Mouse (Mus musculus) ES-E14 (cell line): Measurements from ENCODE around the gene Pdlim3.

Experiments used
- CHD2 ChIP-seq: IDR thresholded peaks from 2 replicates; pipeline ENCODE4 v1.6.1; 2014; ENCODE audit warnings: mild to moderate bottlenecking, low read depth, low read length, inconsistent platforms
- HCFC1 ChIP-seq: IDR thresholded peaks from 2 replicates; pipeline ENCODE4 v1.6.1; 2012; ENCODE audit warnings: low read length, inconsistent platforms, borderline replicate concordance; ENCODE audit not compliant: insufficient read depth
- ZC3H11A ChIP-seq: IDR thresholded peaks from 2 replicates; pipeline ENCODE4 v1.6.1; 2012; ENCODE audit warnings: low read depth, mild to moderate bottlenecking, inconsistent platforms, low read length, borderline replicate concordance
- ZNF384 ChIP-seq: IDR thresholded peaks from 2 replicates; pipeline ENCODE4 v1.6.1; 2012; ENCODE audit warnings: low read depth, low read length, inconsistent platforms

GRCm38 (mm10) chr8:45917040-45917679, 31.9 kb downstream of the Pdlim3 start:
- TF ChIP-seq ZNF384 (no peak), HCFC1 (no peak), ZC3H11A (no peak), CHD2 (no peak)
